Mouse (Mus musculus): ENCODE results near the gene Mylip. TPM values are rescaled to one million over a fixed set of nuclear protein-coding genes. Genes with fewer than 3 reads are reported as not detected.

The Mylip gene
- polyA plus RNA-seq, 1 experiment from 2014 or later, result 7.8 TPM

- peak overlapping the region; percentile 59 for H3K9ac ChIP-seq (ENCODE audit: low read depth, low read length)
- H3K9me3 ChIP-seq (ENCODE audit: control insufficient read depth, low read length), result no peaks in the 10 kb centered on the region
- no peaks in the 10 kb centered on the region for H3K36me3 ChIP-seq (ENCODE audit: control insufficient read depth, insufficient read depth, low read length)
- 35% methylated on average over 4 of the region's 4 CpGs for WGBS
- no peaks in the 10 kb centered on the region for H3K27me3 ChIP-seq (replicated peaks; ENCODE audit: control insufficient read depth, insufficient read depth, low read length)
- no peak for ATAC-seq
- peak overlapping the region; percentile 60; the same call in 1 of the 2 replicates for H3K27ac ChIP-seq (ENCODE audit: low read depth, low read length)
- peak overlapping the region; percentile 85 for H3K4me2 ChIP-seq (ENCODE audit: low read length)
- H3K4me1 ChIP-seq (ENCODE audit: control insufficient read depth, insufficient read depth, low read depth, low read length), result peaks cover 12% of the 10 kb centered on the region
- H3K4me3 ChIP-seq (ENCODE audit: low read length), result peak overlapping the region; percentile 80
These were observed 653 bp upstream of the Mylip start for GRCm38 (mm10) chr13:45388889-45389288.

- no peaks in the 10 kb centered on the region for H3K36me3 ChIP-seq (ENCODE audit: control insufficient read depth, insufficient read depth, low read length)
- H3K27ac ChIP-seq (ENCODE audit: low read depth, low read length), result peak overlapping the region; percentile 80; the same call in 1 of the 2 replicates
- peak overlapping the region; percentile 86 for H3K9ac ChIP-seq (ENCODE audit: low read depth, low read length)
- H3K4me3 ChIP-seq (ENCODE audit: low read length), result peak overlapping the region; percentile 80
- ATAC-seq, result peak; percentile 12
- H3K9me3 ChIP-seq (ENCODE audit: control insufficient read depth, low read length), result no peaks in the 10 kb centered on the region
- H3K27me3 ChIP-seq (replicated peaks; ENCODE audit: control insufficient read depth, insufficient read depth, low read length), result no peaks in the 10 kb centered on the region
- H3K4me1 ChIP-seq (ENCODE audit: control insufficient read depth, insufficient read depth, low read depth, low read length), result peaks cover 12% of the 10 kb centered on the region
- WGBS, result 2% methylated on average over 25 of the region's 25 CpGs
- H3K4me2 ChIP-seq (ENCODE audit: low read length), result peak overlapping the region; percentile 85
These were observed 895 bp downstream of the Mylip start for GRCm38 (mm10) chr13:45390312-45390961.

GRCm38 (mm10) chr13:45390962-45391853, 1.7 kb downstream of the Mylip start:
- H3K9me3 ChIP-seq (ENCODE audit: control insufficient read depth, low read length), result no peaks in the 10 kb centered on the region
- peak overlapping the region; percentile 80 for H3K4me3 ChIP-seq (ENCODE audit: low read length)
- peaks cover 12% of the 10 kb centered on the region for H3K4me1 ChIP-seq (ENCODE audit: control insufficient read depth, insufficient read depth, low read depth, low read length)
- 0 out of 2 replicates have a peak overlapping the region, but pooled peaks have one; percentile 24 for H3K27ac ChIP-seq (ENCODE audit: low read depth, low read length)
- H3K4me2 ChIP-seq (ENCODE audit: low read length), result peak overlapping the region; percentile 85
- peak overlapping the region; percentile 86 for H3K9ac ChIP-seq (ENCODE audit: low read depth, low read length)
- H3K36me3 ChIP-seq (ENCODE audit: control insufficient read depth, insufficient read depth, low read length), result no peaks in the 10 kb centered on the region
- no peaks in the 10 kb centered on the region for H3K27me3 ChIP-seq (replicated peaks; ENCODE audit: control insufficient read depth, insufficient read depth, low read length)
- WGBS, result 55% methylated on average over 19 of the region's 19 CpGs
- no peak for ATAC-seq

- Histone ChIP-seq H3K4me3 (ENCODE audit: low read length) (peak overlapping the region; percentile 80; the same call in 1 of the 2 replicates), H3K27ac (ENCODE audit: low read depth, low read length) (no peak overlapping the region), H3K9ac (ENCODE audit: low read depth, low read length) (no peak overlapping the region), H3K4me2 (ENCODE audit: low read length) (peak overlapping the region; percentile 85), H3K27me3 (replicated peaks; ENCODE audit: control insufficient read depth, insufficient read depth, low read length) (no peaks in the 10 kb centered on the region), H3K9me3 (ENCODE audit: control insufficient read depth, low read length) (no peaks in the 10 kb centered on the region), H3K36me3 (ENCODE audit: control insufficient read depth, insufficient read depth, low read length) (no peaks in the 10 kb centered on the region), H3K4me1 (ENCODE audit: control insufficient read depth, insufficient read depth, low read depth, low read length) (peaks cover 16% of the 10 kb centered on the region)
- ATAC-seq, result no peak
- WGBS, result 53% methylated on average over 9 of the region's 9 CpGs
These were observed 2.4 kb downstream of the Mylip start for GRCm38 (mm10) chr13:45391854-45392454.

GRCm38 (mm10) chr13:45394221-45394768, 4.8 kb downstream of the Mylip start:
- no peak for ATAC-seq
- no peak overlapping the region for H3K4me3 ChIP-seq (ENCODE audit: low read length)
- 50% methylated on average over 8 of the region's 8 CpGs for WGBS
- peaks cover 16% of the 10 kb centered on the region for H3K4me1 ChIP-seq (ENCODE audit: control insufficient read depth, insufficient read depth, low read depth, low read length)
- H3K27me3 ChIP-seq (replicated peaks; ENCODE audit: control insufficient read depth, insufficient read depth, low read length), result no peaks in the 10 kb centered on the region
- no peak overlapping the region for H3K9ac ChIP-seq (ENCODE audit: low read depth, low read length)
- no peak overlapping the region for H3K4me2 ChIP-seq (ENCODE audit: low read length)
- no peaks in the 10 kb centered on the region for H3K36me3 ChIP-seq (ENCODE audit: control insufficient read depth, insufficient read depth, low read length)
- H3K9me3 ChIP-seq (ENCODE audit: control insufficient read depth, low read length), result no peaks in the 10 kb centered on the region
- no peak overlapping the region for H3K27ac ChIP-seq (ENCODE audit: low read depth, low read length)

- 74% methylated on average over 8 of the region's 8 CpGs for WGBS
- ATAC-seq, result no peak
These were observed 7.2 kb downstream of the Mylip start for GRCm38 (mm10) chr13:45396724-45397123.

GRCm38 (mm10) chr13:45397240-45397639, 7.7 kb downstream of the Mylip start:
- H3K4me2 ChIP-seq (ENCODE audit: low read length), result no peak overlapping the region
- no peaks in the 10 kb centered on the region for H3K9me3 ChIP-seq (ENCODE audit: control insufficient read depth, low read length)
- H3K27ac ChIP-seq (ENCODE audit: low read depth, low read length), result no peak overlapping the region
- peaks cover 6% of the 10 kb centered on the region; the same call in 1 of the 2 replicates for H3K4me1 ChIP-seq (ENCODE audit: control insufficient read depth, insufficient read depth, low read depth, low read length)
- no peaks in the 10 kb centered on the region for H3K36me3 ChIP-seq (ENCODE audit: control insufficient read depth, insufficient read depth, low read length)
- H3K27me3 ChIP-seq (replicated peaks; ENCODE audit: control insufficient read depth, insufficient read depth, low read length), result no peaks in the 10 kb centered on the region
- 29% methylated on average over 5 of the region's 5 CpGs for WGBS
- no peak overlapping the region for H3K9ac ChIP-seq (ENCODE audit: low read depth, low read length)
- no peak overlapping the region for H3K4me3 ChIP-seq (ENCODE audit: low read length)
- no peak for ATAC-seq

More at GRCm38 (mm10) chr13:45396724-45397123, 7.2 kb downstream of the Mylip start:
- Histone ChIP-seq H3K36me3 (ENCODE audit: control insufficient read depth, insufficient read depth, low read length) (no peaks in the 10 kb centered on the region), H3K27ac (ENCODE audit: low read depth, low read length) (no peak overlapping the region), H3K9ac (ENCODE audit: low read depth, low read length) (no peak overlapping the region), H3K4me2 (ENCODE audit: low read length) (no peak overlapping the region), H3K9me3 (ENCODE audit: control insufficient read depth, low read length) (no peaks in the 10 kb centered on the region), H3K27me3 (replicated peaks; ENCODE audit: control insufficient read depth, insufficient read depth, low read length) (no peaks in the 10 kb centered on the region), H3K4me1 (ENCODE audit: control insufficient read depth, insufficient read depth, low read depth, low read length) (peaks cover 8% of the 10 kb centered on the region; the same call in 1 of the 2 replicates), H3K4me3 (ENCODE audit: low read length) (no peak overlapping the region)

- Histone ChIP-seq H3K27me3 (replicated peaks; ENCODE audit: control insufficient read depth, insufficient read depth, low read length) (no peaks in the 10 kb centered on the region), H3K4me1 (ENCODE audit: control insufficient read depth, insufficient read depth, low read depth, low read length) (peaks cover 3% of the 10 kb centered on the region; the same call in 1 of the 2 replicates), H3K4me3 (ENCODE audit: low read length) (no peak overlapping the region), H3K9me3 (ENCODE audit: control insufficient read depth, low read length) (no peaks in the 10 kb centered on the region), H3K4me2 (ENCODE audit: low read length) (no peak overlapping the region), H3K36me3 (ENCODE audit: control insufficient read depth, insufficient read depth, low read length) (no peaks in the 10 kb centered on the region), H3K27ac (ENCODE audit: low read depth, low read length) (no peak overlapping the region), H3K9ac (ENCODE audit: low read depth, low read length) (no peak overlapping the region)
- WGBS, result 72% methylated on average over 17 of the region's 21 CpGs
- ATAC-seq, result no peak
These were observed 8.6 kb downstream of the Mylip start for GRCm38 (mm10) chr13:45397896-45398805.

All from hindbrain, embryonic 16.5 days (tissue).